Mouse (Mus musculus) kidney, embryonic 16.5 days (tissue): ENCODE measurements around the gene Rps15. TPM values are rescaled to one million over a fixed set of nuclear protein-coding genes. Genes with fewer than 3 reads are reported as not detected.

Source experiments
- ATAC-seq: fragments of 200-750 bp; cut with Nextera tagmentation; 2 replicates; pipeline ENCODE4 v1.8.0; 2017; ENCODE audit warnings: moderate TSS enrichment; ENCODE audit not compliant: low FRiP score, low TSS enrichment
- H3K27ac ChIP-seq: fragments of 300-500 bp; sonication (generic); 2 replicates; pipeline ENCODE4 v1.5.1; 2014; ENCODE audit warnings: low read length
- H3K27me3 ChIP-seq: fragments of 300-500 bp; sonication (generic); 2 replicates; pipeline ENCODE4 v1.6.1; 2014; ENCODE audit warnings: low read length, control low read depth, mixed read lengths; ENCODE audit not compliant: insufficient read depth
- H3K36me3 ChIP-seq: fragments of 300-500 bp; sonication (generic); 2 replicates; pipeline ENCODE4 v1.6.1; 2014; ENCODE audit warnings: low read length, control low read depth, mixed read lengths; ENCODE audit not compliant: insufficient read depth
- H3K4me1 ChIP-seq: fragments of 300-500 bp; sonication (generic); 2 replicates; pipeline ENCODE4 v1.6.1; 2014; ENCODE audit warnings: low read length, control low read depth, mixed read lengths; ENCODE audit not compliant: insufficient read depth
- H3K4me2 ChIP-seq: fragments of 300-500 bp; sonication (generic); replicated peaks from 2 replicates; pipeline ENCODE4 v1.6.1; 2014; ENCODE audit warnings: low read depth, low read length
- H3K4me3 ChIP-seq: fragments of 300-500 bp; sonication (generic); 2 replicates; pipeline ENCODE4 v1.5.1; 2014; ENCODE audit warnings: mild to moderate bottlenecking, low read length
- H3K9ac ChIP-seq: fragments of 300-500 bp; sonication (generic); replicated peaks from 2 replicates; pipeline ENCODE4 v1.6.1; 2014; ENCODE audit warnings: low read length
- H3K9me3 ChIP-seq: fragments of 300-500 bp; sonication (generic); 2 replicates; pipeline ENCODE4 v1.6.1; 2016; ENCODE audit warnings: low read length, control low read depth
- whole genome bisulfite sequencing: fragments of 180-500 bp; shearing (Covaris S2); extraction: QIAGEN DNeasy Blood & Tissue Kit; methylation state at CpG from one replicate; pipeline ENCODE4 v1.1.7; 2014; 5-methylcytosine and 5-hydroxymethylcytosine counted together
- polyA plus RNA-seq: library from polyadenylated mRNA; unstranded; fragments of >200 nt; fragmentation: Nextera tagmentation; extraction: Ambion mirVana; gene quantifications from 2 replicates; pipeline ENCODE4 v1.2.1, GENCODE M21; 2015

The Rps15 gene
- polyA plus RNA-seq, 1 experiment from 2014 or later, result 899 TPM

GRCm38 (mm10) chr10:80260642-80261584, 31.3 kb upstream of the Rps15 start, which contains the start of the genes Gamt and Dazap1:
TSS of gene Gamt (minus strand) at chr10:80261012.
TSS of gene Dazap1 (plus strand) at chr10:80261486.
- no peaks in the 10 kb centered on the region for H3K9me3 ChIP-seq
- H3K9ac ChIP-seq, result peak within 1 kb of the TSS; percentile 79
- peak within 1 kb of the TSS; percentile 63 for H3K4me3 ChIP-seq
- no peaks in the 10 kb centered on the region for H3K27me3 ChIP-seq
- peak within 1 kb of the TSS; percentile 100 for H3K27ac ChIP-seq
- peaks cover 26% of the 10 kb centered on the region for H3K36me3 ChIP-seq
- peak; percentile 94 for ATAC-seq
- H3K4me2 ChIP-seq, result peak within 1 kb of the TSS; percentile 94
- WGBS, result under 1% methylated on average over 49 of the region's 49 CpGs
- peaks cover 27% of the 10 kb centered on the region for H3K4me1 ChIP-seq

GRCm38 (mm10) chr10:80261585-80261968, 30.7 kb upstream of the Rps15 start:
- Histone ChIP-seq H3K9ac (peak overlapping the region; percentile 79), H3K27me3 (no peaks in the 10 kb centered on the region), H3K4me2 (peak overlapping the region; percentile 94), H3K4me1 (peaks cover 33% of the 10 kb centered on the region), H3K4me3 (peak overlapping the region; percentile 63), H3K27ac (peak overlapping the region; percentile 100), H3K9me3 (no peaks in the 10 kb centered on the region), H3K36me3 (peaks cover 20% of the 10 kb centered on the region)
- peak; percentile 71 for ATAC-seq
- 0% methylated on average over 14 of the region's 14 CpGs for WGBS

- Histone ChIP-seq H3K4me3 (peak overlapping the region; percentile 63), H3K27ac (peak overlapping the region; percentile 100), H3K9ac (peak overlapping the region; percentile 79), H3K27me3 (no peaks in the 10 kb centered on the region), H3K4me2 (peak overlapping the region; percentile 94), H3K36me3 (peaks cover 14% of the 10 kb centered on the region; the same call in 1 of the 2 replicates), H3K9me3 (no peaks in the 10 kb centered on the region), H3K4me1 (peaks cover 39% of the 10 kb centered on the region)
- ATAC-seq, result no peak
- 73% methylated on average over 12 of the region's 12 CpGs for WGBS
Measured at GRCm38 (mm10) chr10:80262169-80262568, 30.1 kb upstream of the Rps15 start.

GRCm38 (mm10) chr10:80262776-80263365, 29.4 kb upstream of the Rps15 start:
- H3K4me1 ChIP-seq, result peaks cover 46% of the 10 kb centered on the region
- H3K4me3 ChIP-seq, result no peak overlapping the region
- peaks cover 14% of the 10 kb centered on the region; the same call in 1 of the 2 replicates for H3K36me3 ChIP-seq
- no peak for ATAC-seq
- no peak overlapping the region for H3K27ac ChIP-seq
- WGBS, result 92% methylated on average over 10 of the region's 10 CpGs
- H3K9me3 ChIP-seq, result no peaks in the 10 kb centered on the region
- H3K27me3 ChIP-seq, result no peaks in the 10 kb centered on the region
- no peak overlapping the region for H3K9ac ChIP-seq
- no peak overlapping the region for H3K4me2 ChIP-seq

GRCm38 (mm10) chr10:80264341-80265148, 27.7 kb upstream of the Rps15 start:
- peak overlapping the region; percentile 72 for H3K4me2 ChIP-seq
- no peaks in the 10 kb centered on the region for H3K9me3 ChIP-seq
- H3K36me3 ChIP-seq, result 0 out of 2 replicates have a peak, but pooled peaks cover 6% of the 10 kb centered on the region
- H3K27ac ChIP-seq, result peak overlapping the region; percentile 72
- peaks cover 45% of the 10 kb centered on the region for H3K4me1 ChIP-seq
- peak overlapping the region; percentile 97 for H3K9ac ChIP-seq
- peak; percentile 40 for ATAC-seq
- 1% methylated on average over 59 of the region's 81 CpGs for WGBS
- H3K4me3 ChIP-seq, result peak overlapping the region; percentile 98
- no peaks in the 10 kb centered on the region for H3K27me3 ChIP-seq

GRCm38 (mm10) chr10:80265149-80265486, 27.1 kb upstream of the Rps15 start:
- ATAC-seq, result no peak
- Histone ChIP-seq H3K9ac (peak overlapping the region; percentile 97), H3K27ac (peak overlapping the region; percentile 72), H3K4me3 (peak overlapping the region; percentile 98), H3K27me3 (no peaks in the 10 kb centered on the region), H3K9me3 (no peaks in the 10 kb centered on the region), H3K4me1 (peaks cover 42% of the 10 kb centered on the region), H3K36me3 (0 out of 2 replicates have a peak, but pooled peaks cover 6% of the 10 kb centered on the region), H3K4me2 (peak overlapping the region; percentile 72)
- WGBS, result under 1% methylated on average over 18 of the region's 18 CpGs

GRCm38 (mm10) chr10:80270099-80270498, 22.2 kb upstream of the Rps15 start:
- Histone ChIP-seq H3K9ac (no peak overlapping the region), H3K27me3 (no peaks in the 10 kb centered on the region), H3K4me1 (peaks cover 36% of the 10 kb centered on the region), H3K36me3 (peaks cover 19% of the 10 kb centered on the region), H3K9me3 (no peaks in the 10 kb centered on the region), H3K4me2 (no peak overlapping the region), H3K4me3 (no peak overlapping the region), H3K27ac (no peak overlapping the region)
- ATAC-seq, result no peak
- whole genome bisulfite sequencing, result 87% methylated on average over 2 of the region's 2 CpGs

GRCm38 (mm10) chr10:80270734-80271181, 21.5 kb upstream of the Rps15 start:
- Histone ChIP-seq H3K9me3 (no peaks in the 10 kb centered on the region), H3K9ac (no peak overlapping the region; the same call in 1 of the 2 replicates), H3K4me2 (no peak overlapping the region), H3K27ac (no peak overlapping the region), H3K4me3 (no peak overlapping the region), H3K36me3 (peaks cover 24% of the 10 kb centered on the region), H3K27me3 (no peaks in the 10 kb centered on the region), H3K4me1 (peaks cover 34% of the 10 kb centered on the region)
- no peak for ATAC-seq
- WGBS, result 81% methylated on average over 6 of the region's 6 CpGs

GRCm38 (mm10) chr10:80271186-80271843, 20.9 kb upstream of the Rps15 start:
- ATAC-seq, result no peak
- H3K4me1 ChIP-seq, result peaks cover 28% of the 10 kb centered on the region
- no peaks in the 10 kb centered on the region for H3K27me3 ChIP-seq
- H3K9me3 ChIP-seq, result no peaks in the 10 kb centered on the region
- no peak overlapping the region; the same call in 1 of the 2 replicates for H3K9ac ChIP-seq
- H3K4me3 ChIP-seq, result no peak overlapping the region
- 79% methylated on average over 5 of the region's 5 CpGs for WGBS
- H3K36me3 ChIP-seq, result peaks cover 29% of the 10 kb centered on the region
- H3K27ac ChIP-seq, result 0 out of 2 replicates have a peak overlapping the region, but pooled peaks have one; percentile 6
- no peak overlapping the region for H3K4me2 ChIP-seq
